Mouse (Mus musculus): ENCODE data around the gene Gm10097.

DNA sequence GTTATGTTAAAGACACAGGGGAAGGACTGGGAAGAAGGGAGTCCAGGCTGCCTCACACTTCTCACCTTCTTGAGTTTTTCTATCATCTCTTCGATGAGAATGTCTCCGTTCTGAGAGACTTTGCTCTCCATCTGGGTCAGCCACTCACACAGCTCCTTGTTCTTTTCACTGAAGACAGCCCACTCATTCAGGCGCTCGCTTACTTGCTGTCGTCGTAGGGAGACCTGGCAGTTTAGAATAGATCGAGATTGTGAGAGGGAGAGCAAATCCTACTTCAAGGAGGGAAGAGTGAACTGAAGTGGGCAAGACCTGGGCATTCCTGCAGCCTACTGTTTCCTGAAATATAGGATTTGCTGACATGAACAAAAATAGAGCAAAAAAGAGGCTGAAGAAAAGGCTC is 6.7 kb downstream of the Gm10097 start:
- TF ChIP-seq POLR2A (IDR thresholded peaks at IDR 0.05; ENCODE audit: borderline replicate concordance, control insufficient read depth, low read depth, low read length) = no peak
- no peak for TF ChIP-seq CTCF (IDR thresholded peaks at IDR 0.05; ENCODE audit: control insufficient read depth, insufficient read depth, low read length)
